Mouse (Mus musculus) E14TG2a.4 (cell line): ENCODE measurements around the gene Gm20388.

ENCODE experiments used
- CTCF ChIP-seq: conservative IDR thresholded peaks from 2 replicates; pipeline ENCODE4 v1.5.1; 2014; ENCODE audit warnings: low read length
- POU5F1 ChIP-seq: IDR thresholded peaks from 2 replicates; pipeline ENCODE4 v1.6.1; 2014; ENCODE audit warnings: low read length, borderline replicate concordance

DNA sequence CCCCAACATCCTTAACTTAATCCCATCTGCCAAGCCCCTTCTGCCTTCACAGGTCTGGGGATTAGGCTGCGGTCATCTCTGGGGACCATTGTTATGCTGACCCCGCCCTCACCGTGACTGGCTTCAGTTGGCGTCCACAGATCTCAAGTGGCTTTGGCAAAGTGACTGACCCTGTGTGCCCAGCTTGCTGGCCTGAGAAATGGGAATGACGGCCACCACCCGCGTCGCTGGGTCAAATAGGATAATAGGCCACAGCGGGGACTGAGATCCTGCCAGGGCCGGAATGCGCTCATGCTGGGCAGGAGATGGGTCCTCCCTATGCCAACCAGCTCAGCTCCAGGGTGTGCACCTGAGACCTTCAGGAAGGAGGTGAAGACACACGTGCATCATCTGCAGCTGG is 128.1 kb downstream of the Gm20388 start:
- TF ChIP-seq CTCF: no peak
- TF ChIP-seq POU5F1: no peak
